Mouse (Mus musculus) ES-E14 (cell line): ENCODE data around the gene Try4.

ENCODE experiments used
- CHD2 ChIP-seq: IDR thresholded peaks from 2 replicates; pipeline ENCODE4 v1.6.1; 2014; ENCODE audit warnings: mild to moderate bottlenecking, low read depth, low read length, inconsistent platforms
- HCFC1 ChIP-seq: IDR thresholded peaks from 2 replicates; pipeline ENCODE4 v1.6.1; 2012; ENCODE audit warnings: low read length, inconsistent platforms, borderline replicate concordance; ENCODE audit not compliant: insufficient read depth
- ZNF384 ChIP-seq: IDR thresholded peaks from 2 replicates; pipeline ENCODE4 v1.6.1; 2012; ENCODE audit warnings: low read depth, low read length, inconsistent platforms

GRCm38 (mm10) chr6:41353932-41354331, 51.9 kb downstream of the Try4 start, which contains the start of gene Try10:
- TF ChIP-seq ZNF384: no peak
- TF ChIP-seq HCFC1: no peak
- TF ChIP-seq CHD2: no peak
